Mouse (Mus musculus): Measurements from ENCODE around the gene Wdr17. TPM values are rescaled to one million over a fixed set of nuclear protein-coding genes. Genes with fewer than 3 reads are reported as not detected.

Gene Wdr17
- polyA plus RNA-seq, 1 experiment from 2014 or later, result 8.4 TPM

GRCm38 (mm10) chr8:54864038-54864760 lies 22.8 kb downstream of the Wdr17 start:
- Histone ChIP-seq H3K4me3 (no peak overlapping the region), H3K9ac (no peak overlapping the region), H3K9me3 (peaks cover 5% of the 10 kb centered on the region; the same call in 1 of the 2 replicates), H3K27ac (replicated peaks) (peak overlapping the region; percentile 56; the same call in 1 of the 2 replicates), H3K4me2 (no peak overlapping the region), H3K36me3 (no peaks in the 10 kb centered on the region), H3K4me1 (replicated peaks) (0 out of 2 replicates have a peak, but pooled peaks cover 9% of the 10 kb centered on the region), H3K27me3 (no peaks in the 10 kb centered on the region)
- peak; percentile 63 for ATAC-seq (ENCODE audit: low read depth)
- WGBS, result 66% methylated on average over 4 of the region's 4 CpGs

DNA sequence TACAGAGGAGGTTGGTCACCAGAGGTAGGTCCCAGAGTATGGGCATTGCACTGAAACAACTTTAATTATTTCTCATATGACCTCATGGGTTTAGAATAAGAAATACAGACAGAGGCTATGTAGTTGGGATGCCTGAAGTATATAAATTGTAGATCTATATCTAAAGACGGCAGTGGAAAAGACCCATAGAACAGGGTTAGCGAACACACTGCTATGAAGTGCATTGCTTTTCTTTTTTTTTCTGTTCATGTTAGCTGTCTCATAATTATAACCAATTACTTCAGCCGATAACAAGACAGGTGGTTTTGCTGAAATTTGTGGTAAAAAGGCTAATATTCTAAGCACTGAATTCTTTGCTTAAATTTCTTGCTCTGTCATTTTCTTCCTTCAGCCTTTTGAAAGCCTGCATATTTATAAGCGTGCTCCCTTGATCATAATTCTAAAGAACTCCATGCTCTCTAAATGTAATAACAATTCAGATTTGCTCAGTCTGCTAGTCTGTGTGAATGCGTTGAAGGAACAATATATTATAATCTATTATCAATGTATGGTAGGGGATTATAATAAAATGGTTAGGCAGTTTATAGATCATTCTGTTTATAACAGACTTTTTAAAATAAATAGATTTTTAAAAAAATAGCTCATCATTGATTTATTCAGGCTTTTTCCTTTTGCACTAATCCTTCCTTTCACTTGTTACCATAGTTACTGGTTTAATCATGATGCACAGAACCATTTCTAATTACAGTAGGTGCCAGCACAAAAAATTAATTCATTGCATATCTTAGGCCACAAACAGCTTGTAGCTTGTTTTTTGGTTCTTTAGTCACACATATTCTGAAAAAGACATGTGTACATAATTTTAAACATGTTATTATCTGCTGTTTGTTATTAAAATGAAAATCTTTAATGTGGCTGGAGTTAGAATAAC lies 50.7 kb downstream of the Wdr17 start:
- no peak for ATAC-seq (ENCODE audit: low read depth)
- no peak overlapping the region for H3K4me3 ChIP-seq
- H3K4me2 ChIP-seq, result no peak overlapping the region
- no peaks in the 10 kb centered on the region for H3K4me1 ChIP-seq (replicated peaks)
- H3K36me3 ChIP-seq, result no peaks in the 10 kb centered on the region
- H3K27ac ChIP-seq (replicated peaks), result no peak overlapping the region
- no peaks in the 10 kb centered on the region for H3K9me3 ChIP-seq
- H3K27me3 ChIP-seq, result no peaks in the 10 kb centered on the region
- 83% methylated on average over 5 of the region's 5 CpGs for WGBS
- H3K9ac ChIP-seq, result no peak overlapping the region

- H3K4me2 ChIP-seq, result no peak overlapping the region
- no peaks in the 10 kb centered on the region for H3K27me3 ChIP-seq
- no peaks in the 10 kb centered on the region for H3K4me1 ChIP-seq (replicated peaks)
- H3K9me3 ChIP-seq, result no peaks in the 10 kb centered on the region
- no peak overlapping the region for H3K27ac ChIP-seq (replicated peaks)
- H3K9ac ChIP-seq, result no peak overlapping the region
- 65% methylated on average over 4 of the region's 4 CpGs for WGBS
- no peaks in the 10 kb centered on the region for H3K36me3 ChIP-seq
- no peak overlapping the region for H3K4me3 ChIP-seq
- no peak for ATAC-seq (ENCODE audit: low read depth)
Observed at GRCm38 (mm10) chr8:54829794-54830426, 57.1 kb downstream of the Wdr17 start.

- Histone ChIP-seq H3K9me3 (no peaks in the 10 kb centered on the region), H3K4me1 (replicated peaks) (no peaks in the 10 kb centered on the region), H3K4me3 (no peak overlapping the region), H3K36me3 (no peaks in the 10 kb centered on the region), H3K4me2 (no peak overlapping the region), H3K9ac (no peak overlapping the region), H3K27ac (replicated peaks) (no peak overlapping the region), H3K27me3 (no peaks in the 10 kb centered on the region)
- 88% methylated on average over 2 of the region's 2 CpGs for WGBS
- no peak for ATAC-seq (ENCODE audit: low read depth)
Observed at GRCm38 (mm10) chr8:54827974-54828373, 59.0 kb downstream of the Wdr17 start.

DNA sequence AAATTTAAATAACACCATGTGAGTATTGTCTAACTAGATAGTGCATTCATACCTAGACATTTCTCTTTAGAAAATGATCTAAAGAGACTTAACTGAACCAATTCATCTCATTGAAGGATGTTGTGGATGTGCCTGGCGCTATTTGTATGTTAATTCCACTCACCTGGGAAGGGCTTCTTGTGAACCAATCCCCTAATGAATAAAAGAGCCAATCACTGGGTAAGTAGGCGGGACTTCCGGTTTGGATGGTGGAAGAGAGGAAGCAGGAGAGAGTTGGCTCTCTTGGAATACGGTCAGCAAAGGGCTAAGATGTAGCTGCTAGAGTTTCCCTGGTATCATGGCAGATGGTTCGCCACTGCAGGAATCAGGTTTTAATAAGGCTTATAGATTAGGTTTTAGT lies 64.0 kb downstream of the Wdr17 start:
- no peaks in the 10 kb centered on the region for H3K36me3 ChIP-seq
- H3K4me1 ChIP-seq (replicated peaks), result no peaks in the 10 kb centered on the region
- H3K27me3 ChIP-seq, result no peaks in the 10 kb centered on the region
- H3K9ac ChIP-seq, result no peak overlapping the region
- H3K4me2 ChIP-seq, result no peak overlapping the region
- H3K4me3 ChIP-seq, result no peak overlapping the region
- no peak for ATAC-seq (ENCODE audit: low read depth)
- H3K9me3 ChIP-seq, result no peaks in the 10 kb centered on the region
- 93% methylated on average over 5 of the region's 5 CpGs for WGBS
- H3K27ac ChIP-seq (replicated peaks), result no peak overlapping the region

- no peak for ATAC-seq (ENCODE audit: low read depth)
- Histone ChIP-seq H3K4me3 (no peak overlapping the region), H3K27ac (replicated peaks) (no peak overlapping the region)
Observed at GRCm38 (mm10) chr8:54818651-54819050, 68.3 kb downstream of the Wdr17 start.

DNA sequence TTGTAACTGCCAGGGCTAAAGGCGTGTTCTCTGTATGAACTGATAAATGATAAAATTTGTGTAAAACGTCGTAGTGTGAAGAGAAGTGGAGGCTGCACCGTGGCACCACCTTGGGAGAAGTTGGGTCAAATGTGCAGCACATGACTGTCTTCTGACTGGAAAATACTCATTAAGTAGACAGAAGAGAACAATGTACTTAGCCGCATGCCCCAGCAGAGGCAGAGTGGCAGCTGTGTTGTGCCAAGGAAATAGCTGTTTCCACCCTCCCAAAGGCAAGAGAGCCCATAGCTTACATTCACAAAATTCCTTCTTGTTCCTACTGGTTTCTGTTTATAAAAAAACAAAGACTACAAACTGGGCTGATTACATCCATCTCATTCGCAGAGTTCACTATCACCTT lies 78.8 kb downstream of the Wdr17 start:
- no peaks in the 10 kb centered on the region for H3K27me3 ChIP-seq
- WGBS, result 74% methylated on average over 6 of the region's 6 CpGs
- no peak overlapping the region for H3K4me3 ChIP-seq

More at GRCm38 (mm10) chr8:54818651-54819050, 68.3 kb downstream of the Wdr17 start:
- H3K36me3 ChIP-seq, result no peaks in the 10 kb centered on the region
- no peak overlapping the region for H3K4me2 ChIP-seq
- no peak overlapping the region for H3K9ac ChIP-seq
- H3K27me3 ChIP-seq, result no peaks in the 10 kb centered on the region
- H3K9me3 ChIP-seq, result peaks cover 14% of the 10 kb centered on the region; the same call in 1 of the 2 replicates
- H3K4me1 ChIP-seq (replicated peaks), result no peaks in the 10 kb centered on the region

DNA sequence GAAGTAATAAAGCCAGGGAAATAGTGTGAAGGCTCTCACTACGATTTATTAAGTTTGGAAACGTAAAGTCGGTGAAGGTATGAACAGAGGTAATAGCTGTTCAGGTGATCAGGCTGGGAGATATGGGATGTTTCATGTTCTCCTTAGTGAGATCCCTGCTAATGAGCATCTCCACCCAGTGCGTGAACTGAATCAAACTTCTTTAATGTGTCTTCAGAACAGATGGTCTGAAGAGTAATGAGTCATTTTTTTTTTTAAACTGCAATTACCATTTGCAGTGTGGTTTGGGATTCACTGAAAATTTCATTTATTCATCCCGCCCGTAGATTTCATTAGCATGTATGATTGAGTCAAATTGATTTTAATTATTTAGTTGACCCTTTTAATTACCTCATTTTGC lies 80.8 kb downstream of the Wdr17 start:
- Histone ChIP-seq H3K27ac (replicated peaks) (no peak overlapping the region), H3K36me3 (no peaks in the 10 kb centered on the region), H3K4me3 (no peak overlapping the region), H3K4me1 (replicated peaks) (0 out of 2 replicates have a peak, but pooled peaks cover 3% of the 10 kb centered on the region), H3K4me2 (no peak overlapping the region), H3K9me3 (no peaks in the 10 kb centered on the region), H3K9ac (no peak overlapping the region), H3K27me3 (no peaks in the 10 kb centered on the region)
- ATAC-seq (ENCODE audit: low read depth), result no peak
- 80% methylated on average over 6 of the region's 6 CpGs for WGBS

More for the DNA sequence above, 78.8 kb downstream of the Wdr17 start:
- Histone ChIP-seq H3K9ac (no peak overlapping the region), H3K36me3 (no peaks in the 10 kb centered on the region), H3K27ac (replicated peaks) (no peak overlapping the region), H3K4me2 (no peak overlapping the region), H3K9me3 (no peaks in the 10 kb centered on the region), H3K4me1 (replicated peaks) (0 out of 2 replicates have a peak, but pooled peaks cover 3% of the 10 kb centered on the region)
- ATAC-seq (ENCODE audit: low read depth), result no peak

DNA sequence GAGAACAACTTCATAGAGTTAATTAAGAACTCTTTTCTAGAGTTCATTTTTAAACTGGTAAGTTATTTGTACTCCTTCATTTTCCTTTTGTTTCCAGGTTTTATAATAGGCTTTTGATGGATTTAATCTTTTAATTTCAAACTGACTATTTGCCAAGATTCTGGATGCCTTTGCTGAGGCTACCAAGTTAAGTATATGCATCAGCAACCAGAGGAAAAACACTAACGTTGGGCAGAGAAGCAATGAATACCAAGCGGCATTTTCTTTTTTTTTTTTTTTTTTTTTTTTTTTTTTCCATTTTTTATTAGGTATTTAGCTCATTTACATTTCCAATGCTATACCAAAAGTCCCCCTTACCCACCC lies 94.3 kb downstream of the Wdr17 start:
- no peak overlapping the region for H3K9ac ChIP-seq
- no peaks in the 10 kb centered on the region for H3K27me3 ChIP-seq
- no peaks in the 10 kb centered on the region for H3K4me1 ChIP-seq (replicated peaks)
- ATAC-seq (ENCODE audit: low read depth), result no peak
- H3K4me2 ChIP-seq, result no peak overlapping the region
- no peak overlapping the region for H3K27ac ChIP-seq (replicated peaks)
- no peaks in the 10 kb centered on the region for H3K9me3 ChIP-seq
- no peak overlapping the region for H3K4me3 ChIP-seq
- no peaks in the 10 kb centered on the region for H3K36me3 ChIP-seq
- 94% methylated on average over 2 of the region's 2 CpGs for WGBS

GRCm38 (mm10) chr8:54791858-54792698 lies 94.9 kb downstream of the Wdr17 start:
- Histone ChIP-seq H3K27me3 (no peaks in the 10 kb centered on the region), H3K4me1 (replicated peaks) (no peaks in the 10 kb centered on the region), H3K4me2 (no peak overlapping the region), H3K4me3 (no peak overlapping the region), H3K9me3 (no peaks in the 10 kb centered on the region), H3K36me3 (no peaks in the 10 kb centered on the region), H3K9ac (no peak overlapping the region), H3K27ac (replicated peaks) (no peak overlapping the region)
- WGBS, result 73% methylated on average over 2 of the region's 2 CpGs
- no peak for ATAC-seq (ENCODE audit: low read depth)

GRCm38 (mm10) chr8:54780134-54780942 lies 106.6 kb downstream of the Wdr17 start:
- peak overlapping the region; percentile 54 for H3K27ac ChIP-seq (replicated peaks)
- 8% methylated on average over 16 of the region's 16 CpGs for WGBS
- peak overlapping the region; percentile 67 for H3K9ac ChIP-seq

More at GRCm38 (mm10) chr8:54780134-54780942, 106.6 kb downstream of the Wdr17 start:
- Histone ChIP-seq H3K4me2 (peak overlapping the region; percentile 84), H3K4me1 (replicated peaks) (peaks cover 15% of the 10 kb centered on the region), H3K4me3 (peak overlapping the region; percentile 44), H3K9me3 (no peaks in the 10 kb centered on the region), H3K27me3 (no peaks in the 10 kb centered on the region), H3K36me3 (no peaks in the 10 kb centered on the region)
- peak; percentile 91 for ATAC-seq (ENCODE audit: low read depth)

All from neural tube, embryonic 13.5 days (tissue).